Mouse (Mus musculus): ENCODE measurements around the gene Insm2. TPM values are rescaled to one million over a fixed set of nuclear protein-coding genes. Genes with fewer than 3 reads are reported as not detected.
"Not testable (repeated sequence)": the region's sequence is repeated elsewhere in the genome, so short reads cannot be mapped to it uniquely, and the experiment has no call there.

Gene Insm2
- polyA plus RNA-seq, 1 experiment, result not detected

DNA sequence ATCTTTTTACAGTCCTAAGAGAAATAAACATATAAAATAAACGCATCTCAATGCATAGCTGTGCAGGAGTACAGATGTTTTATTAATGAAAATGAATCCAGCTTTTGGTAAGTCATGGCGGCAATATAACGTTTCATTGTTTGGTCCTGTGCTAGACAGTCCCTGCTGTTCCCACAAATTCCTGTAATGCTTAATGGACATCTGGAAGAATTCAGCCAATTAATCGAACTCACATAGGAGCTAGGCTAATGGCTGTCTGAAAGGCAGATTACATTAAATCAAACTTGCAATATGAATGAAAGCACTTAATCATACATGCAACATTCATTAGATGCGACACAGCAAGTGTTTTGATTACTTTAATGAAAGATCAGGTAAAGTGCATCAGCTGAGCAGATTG, 32.4 kb upstream of the Insm2 start:
- peaks cover 4% of the 10 kb centered on the region for H3K4me1 ChIP-seq (ENCODE audit: control insufficient read depth, insufficient read depth, low read length)
- no peak overlapping the region for H3K4me3 ChIP-seq (ENCODE audit: insufficient read depth, low read length)
- H3K27ac ChIP-seq (ENCODE audit: insufficient read depth, low read depth, low read length), result no peak overlapping the region
- no peak for TF ChIP-seq POLR2A (IDR thresholded peaks at IDR 0.05; ENCODE audit: borderline replicate concordance, low read depth, low read length)
- TF ChIP-seq CTCF (IDR thresholded peaks at IDR 0.05; ENCODE audit: low read depth, low read length), result no peak

DNA sequence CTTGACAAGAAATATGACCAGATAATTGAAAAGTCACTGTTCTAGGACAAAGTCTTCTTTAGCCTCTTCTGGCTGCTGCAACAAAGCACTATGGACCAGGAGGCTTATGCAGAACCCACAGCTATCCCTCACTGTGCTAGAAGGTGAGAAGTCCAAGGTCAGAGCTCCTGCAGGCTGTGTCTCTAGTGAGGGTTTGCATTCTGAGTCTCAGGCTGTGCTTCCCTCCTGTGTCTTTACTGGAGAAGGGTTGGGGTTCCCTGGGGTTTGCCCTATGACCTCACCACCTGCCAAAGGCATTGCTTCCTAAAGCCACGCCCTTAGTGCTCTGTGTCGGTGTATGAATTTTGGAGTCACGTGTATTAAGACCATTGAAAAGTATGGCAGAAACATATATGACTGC, 30.8 kb upstream of the Insm2 start:
- Histone ChIP-seq H3K27ac (ENCODE audit: insufficient read depth, low read depth, low read length) (no peak overlapping the region), H3K4me3 (ENCODE audit: insufficient read depth, low read length) (no peak overlapping the region), H3K4me1 (ENCODE audit: control insufficient read depth, insufficient read depth, low read length) (peaks cover 4% of the 10 kb centered on the region)
- no peak for TF ChIP-seq POLR2A (IDR thresholded peaks at IDR 0.05; ENCODE audit: borderline replicate concordance, low read depth, low read length)
- no peak for TF ChIP-seq CTCF (IDR thresholded peaks at IDR 0.05; ENCODE audit: low read depth, low read length)

GRCm38 (mm10) chr12:55569676-55570075, 29.6 kb upstream of the Insm2 start:
- no peak for TF ChIP-seq POLR2A (IDR thresholded peaks at IDR 0.05; ENCODE audit: borderline replicate concordance, low read depth, low read length)
- no peak for TF ChIP-seq CTCF (IDR thresholded peaks at IDR 0.05; ENCODE audit: low read depth, low read length)
- Histone ChIP-seq H3K27ac (ENCODE audit: insufficient read depth, low read depth, low read length) (no peak overlapping the region), H3K4me1 (ENCODE audit: control insufficient read depth, insufficient read depth, low read length) (peaks cover 4% of the 10 kb centered on the region), H3K4me3 (ENCODE audit: insufficient read depth, low read length) (peak overlapping the region; percentile 36)

DNA sequence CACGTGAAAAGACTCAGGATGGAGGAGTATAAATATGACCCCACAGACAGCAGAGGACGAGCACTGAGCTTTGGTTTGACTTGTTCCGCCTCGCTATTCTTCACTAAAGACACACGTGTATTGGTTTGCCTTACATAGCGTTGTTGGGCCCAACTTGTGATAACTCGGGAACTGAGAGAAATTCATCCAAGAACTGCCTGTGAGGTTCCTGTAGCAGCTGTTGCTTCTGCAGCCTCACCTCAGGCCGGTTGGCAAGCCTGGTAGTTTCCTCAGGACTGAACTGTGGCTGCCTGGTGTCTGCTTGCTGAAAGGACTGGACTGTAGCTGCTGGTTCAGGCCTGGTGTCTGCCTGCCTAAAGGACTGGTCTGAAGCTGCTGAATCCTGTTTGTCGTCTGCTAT, 28.6 kb upstream of the Insm2 start:
- Histone ChIP-seq H3K4me1 (ENCODE audit: control insufficient read depth, insufficient read depth, low read length) (peaks cover 4% of the 10 kb centered on the region), H3K4me3 (ENCODE audit: insufficient read depth, low read length) (no peak overlapping the region), H3K27ac (ENCODE audit: insufficient read depth, low read depth, low read length) (no peak overlapping the region)
- TF ChIP-seq POLR2A (IDR thresholded peaks at IDR 0.05; ENCODE audit: borderline replicate concordance, low read depth, low read length) (no peak), CTCF (IDR thresholded peaks at IDR 0.05; ENCODE audit: low read depth, low read length) (no peak)

GRCm38 (mm10) chr12:55571181-55571580, 28.0 kb upstream of the Insm2 start:
- Histone ChIP-seq H3K4me3 (ENCODE audit: insufficient read depth, low read length) (no peak overlapping the region), H3K27ac (ENCODE audit: insufficient read depth, low read depth, low read length) (no peak overlapping the region), H3K4me1 (ENCODE audit: control insufficient read depth, insufficient read depth, low read length) (peaks cover 4% of the 10 kb centered on the region)
- TF ChIP-seq CTCF (IDR thresholded peaks at IDR 0.05; ENCODE audit: low read depth, low read length), result no peak
- no peak for TF ChIP-seq POLR2A (IDR thresholded peaks at IDR 0.05; ENCODE audit: borderline replicate concordance, low read depth, low read length)

DNA sequence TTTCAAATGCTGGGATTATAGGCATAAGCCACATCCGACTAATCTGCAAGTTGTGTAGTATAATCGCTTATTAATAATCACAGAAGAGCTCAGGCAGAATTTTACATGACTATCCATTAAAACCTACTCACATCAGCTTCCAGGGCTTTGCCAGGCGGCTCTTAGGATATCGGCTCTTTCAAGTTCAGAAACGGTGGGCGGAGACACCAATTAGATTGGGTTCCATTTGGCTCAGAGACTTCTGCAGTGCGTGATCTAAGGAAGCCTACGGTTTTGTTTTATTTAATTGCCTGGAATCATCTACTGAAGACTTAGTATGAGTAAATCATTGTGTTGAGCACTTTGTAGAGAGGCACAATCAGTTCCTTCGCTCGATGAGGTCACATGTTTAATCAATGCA, 27.6 kb upstream of the Insm2 start:
- Histone ChIP-seq H3K4me3 (ENCODE audit: insufficient read depth, low read length) (no peak overlapping the region), H3K27ac (ENCODE audit: insufficient read depth, low read depth, low read length) (no peak overlapping the region), H3K4me1 (ENCODE audit: control insufficient read depth, insufficient read depth, low read length) (peaks cover 4% of the 10 kb centered on the region)
- TF ChIP-seq POLR2A (IDR thresholded peaks at IDR 0.05; ENCODE audit: borderline replicate concordance, low read depth, low read length) (no peak), CTCF (IDR thresholded peaks at IDR 0.05; ENCODE audit: low read depth, low read length) (no peak)

DNA sequence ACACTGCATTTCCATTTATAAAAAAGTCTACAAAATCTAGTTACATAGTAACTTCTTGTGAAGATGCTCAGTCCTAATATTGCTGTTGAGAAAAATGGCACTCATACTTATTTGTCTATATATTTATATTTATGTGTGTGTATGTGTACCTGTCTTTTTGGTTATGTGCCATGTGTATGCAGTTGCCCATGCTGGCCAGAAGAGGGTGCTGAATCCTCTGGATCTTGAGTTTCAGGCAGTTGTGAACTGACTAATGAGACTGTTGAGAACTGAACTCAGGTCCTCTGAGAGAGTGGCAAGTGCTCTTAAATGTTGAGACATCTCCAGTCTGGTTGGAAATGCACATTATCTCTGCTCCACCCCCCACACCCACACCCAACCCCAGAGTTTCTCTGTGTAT, 26.1 kb upstream of the Insm2 start:
- H3K4me1 ChIP-seq (ENCODE audit: control insufficient read depth, insufficient read depth, low read length), result peaks cover 4% of the 10 kb centered on the region
- no peak overlapping the region for H3K27ac ChIP-seq (ENCODE audit: insufficient read depth, low read depth, low read length)
- TF ChIP-seq POLR2A (IDR thresholded peaks at IDR 0.05; ENCODE audit: borderline replicate concordance, low read depth, low read length) (no peak), CTCF (IDR thresholded peaks at IDR 0.05; ENCODE audit: low read depth, low read length) (no peak)
- no peak overlapping the region for H3K4me3 ChIP-seq (ENCODE audit: insufficient read depth, low read length)

- Histone ChIP-seq H3K4me1 (ENCODE audit: control insufficient read depth, insufficient read depth, low read length) (peaks cover 4% of the 10 kb centered on the region), H3K27ac (ENCODE audit: insufficient read depth, low read depth, low read length) (no peak overlapping the region), H3K4me3 (ENCODE audit: insufficient read depth, low read length) (no peak overlapping the region)
- TF ChIP-seq CTCF (IDR thresholded peaks at IDR 0.05; ENCODE audit: low read depth, low read length) (no peak), POLR2A (IDR thresholded peaks at IDR 0.05; ENCODE audit: borderline replicate concordance, low read depth, low read length) (no peak)
Measured at GRCm38 (mm10) chr12:55573794-55574193, 25.4 kb upstream of the Insm2 start.

DNA sequence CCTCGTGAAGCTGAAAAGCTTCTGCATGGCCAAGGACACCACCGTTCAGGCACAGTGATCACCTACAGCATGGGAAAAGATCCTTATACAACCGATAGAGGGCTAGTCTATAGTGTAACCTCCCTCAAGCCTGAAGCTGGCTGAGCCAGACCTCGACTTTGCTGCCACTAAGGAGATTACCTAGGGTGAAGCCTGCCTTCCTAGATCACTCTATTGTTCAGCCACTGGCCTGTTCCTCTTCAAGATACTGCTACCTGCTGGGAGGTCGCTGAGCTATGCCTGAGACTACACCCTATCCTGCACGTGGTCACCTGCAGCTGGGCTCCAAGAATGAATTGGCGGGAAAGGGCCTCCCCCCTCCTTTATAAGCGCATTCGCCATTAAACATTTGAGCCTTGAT, 12.3 kb upstream of the Insm2 start:
- H3K27ac ChIP-seq (ENCODE audit: insufficient read depth, low read depth, low read length); H3K4me3 ChIP-seq (ENCODE audit: insufficient read depth, low read length): not testable (repeated sequence)

GRCm38 (mm10) chr12:55598537-55598886, 715 bp upstream of the Insm2 start:
- peaks cover 5% of the 10 kb centered on the region for H3K4me1 ChIP-seq (ENCODE audit: control insufficient read depth, insufficient read depth, low read length)
- H3K4me3 ChIP-seq (ENCODE audit: insufficient read depth, low read length), result peak overlapping the region; percentile 43
- no peak overlapping the region for H3K27ac ChIP-seq (ENCODE audit: insufficient read depth, low read depth, low read length)
- no peak for TF ChIP-seq POLR2A (IDR thresholded peaks at IDR 0.05; ENCODE audit: borderline replicate concordance, low read depth, low read length)
- no peak for TF ChIP-seq CTCF (IDR thresholded peaks at IDR 0.05; ENCODE audit: low read depth, low read length)

More for the DNA sequence above, 12.3 kb upstream of the Insm2 start:
- not testable (repeated sequence) for H3K4me1 ChIP-seq (ENCODE audit: control insufficient read depth, insufficient read depth, low read length)
